Mouse (Mus musculus) kidney, embryonic 16.5 days (tissue): ENCODE measurements around the gene Zfp423. TPM values are rescaled to one million over a fixed set of nuclear protein-coding genes. Genes with fewer than 3 reads are reported as not detected.

Source experiments
- ATAC-seq: fragments of 200-750 bp; cut with Nextera tagmentation; 2 replicates; pipeline ENCODE4 v1.8.0; 2017; ENCODE audit warnings: moderate TSS enrichment; ENCODE audit not compliant: low FRiP score, low TSS enrichment
- H3K27ac ChIP-seq: fragments of 300-500 bp; sonication (generic); 2 replicates; pipeline ENCODE4 v1.5.1; 2014; ENCODE audit warnings: low read length
- H3K27me3 ChIP-seq: fragments of 300-500 bp; sonication (generic); 2 replicates; pipeline ENCODE4 v1.6.1; 2014; ENCODE audit warnings: low read length, control low read depth, mixed read lengths; ENCODE audit not compliant: insufficient read depth
- H3K36me3 ChIP-seq: fragments of 300-500 bp; sonication (generic); 2 replicates; pipeline ENCODE4 v1.6.1; 2014; ENCODE audit warnings: low read length, control low read depth, mixed read lengths; ENCODE audit not compliant: insufficient read depth
- H3K4me1 ChIP-seq: fragments of 300-500 bp; sonication (generic); 2 replicates; pipeline ENCODE4 v1.6.1; 2014; ENCODE audit warnings: low read length, control low read depth, mixed read lengths; ENCODE audit not compliant: insufficient read depth
- H3K4me2 ChIP-seq: fragments of 300-500 bp; sonication (generic); replicated peaks from 2 replicates; pipeline ENCODE4 v1.6.1; 2014; ENCODE audit warnings: low read depth, low read length
- H3K4me3 ChIP-seq: fragments of 300-500 bp; sonication (generic); 2 replicates; pipeline ENCODE4 v1.5.1; 2014; ENCODE audit warnings: mild to moderate bottlenecking, low read length
- H3K9ac ChIP-seq: fragments of 300-500 bp; sonication (generic); replicated peaks from 2 replicates; pipeline ENCODE4 v1.6.1; 2014; ENCODE audit warnings: low read length
- H3K9me3 ChIP-seq: fragments of 300-500 bp; sonication (generic); 2 replicates; pipeline ENCODE4 v1.6.1; 2016; ENCODE audit warnings: low read length, control low read depth
- WGBS: fragments of 180-500 bp; shearing (Covaris S2); extraction: QIAGEN DNeasy Blood & Tissue Kit; methylation state at CpG from one replicate; pipeline ENCODE4 v1.1.7; 2014; 5-methylcytosine and 5-hydroxymethylcytosine counted together
- polyA plus RNA-seq: library from polyadenylated mRNA; unstranded; fragments of >200 nt; fragmentation: Nextera tagmentation; extraction: Ambion mirVana; gene quantifications from 2 replicates; pipeline ENCODE4 v1.2.1, GENCODE M21; 2015

Zfp423 gene
- polyA plus RNA-seq, 1 experiment from 2014 or later = 11.4 TPM

DNA sequence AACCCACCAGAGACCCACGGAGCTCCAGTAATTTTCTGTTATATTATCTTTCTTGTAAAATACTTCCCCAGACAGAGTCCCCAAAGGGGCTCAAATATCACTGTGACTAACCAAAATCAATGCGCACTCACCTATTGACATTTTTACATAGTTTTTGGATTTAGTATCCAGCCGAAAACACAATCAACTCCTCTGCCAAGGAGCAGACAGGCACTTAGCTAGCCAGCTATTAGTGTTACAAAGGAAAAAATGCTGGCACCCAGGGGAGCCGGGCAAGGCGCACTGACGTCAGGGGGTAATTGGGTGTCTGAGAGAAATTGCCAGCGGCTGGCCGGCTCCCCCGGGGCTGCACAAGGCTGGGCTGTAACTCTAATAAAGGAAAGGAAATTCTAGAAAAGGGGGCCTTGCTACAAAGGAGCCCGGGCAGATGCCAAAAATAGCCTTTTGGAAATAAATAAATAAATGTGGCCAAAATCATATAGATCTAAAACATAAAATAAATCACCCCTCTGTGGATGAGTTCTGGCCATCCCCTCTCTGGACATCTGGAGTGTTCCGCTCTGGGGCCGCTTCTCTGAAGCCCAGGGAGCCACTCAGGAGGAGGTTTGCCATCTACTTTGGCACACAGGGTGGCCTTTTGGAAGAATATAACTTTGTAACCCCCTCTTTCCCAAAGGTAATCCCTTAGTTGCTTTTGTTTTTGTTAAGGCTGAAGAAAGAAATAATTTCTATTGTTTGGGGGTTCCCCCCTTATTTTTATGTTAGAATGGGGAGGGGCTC lies 125.4 kb downstream of the Zfp423 start:
- H3K9ac ChIP-seq = no peak overlapping the region
- H3K9me3 ChIP-seq = no peaks in the 10 kb centered on the region
- no peaks in the 10 kb centered on the region for H3K27me3 ChIP-seq
- H3K4me3 ChIP-seq = no peak overlapping the region
- no peaks in the 10 kb centered on the region for H3K36me3 ChIP-seq
- no peak for ATAC-seq
- 49% methylated on average over 12 of the region's 12 CpGs for WGBS
- H3K4me2 ChIP-seq = no peak overlapping the region
- H3K4me1 ChIP-seq = peaks cover 76% of the 10 kb centered on the region
- H3K27ac ChIP-seq = no peak overlapping the region

DNA sequence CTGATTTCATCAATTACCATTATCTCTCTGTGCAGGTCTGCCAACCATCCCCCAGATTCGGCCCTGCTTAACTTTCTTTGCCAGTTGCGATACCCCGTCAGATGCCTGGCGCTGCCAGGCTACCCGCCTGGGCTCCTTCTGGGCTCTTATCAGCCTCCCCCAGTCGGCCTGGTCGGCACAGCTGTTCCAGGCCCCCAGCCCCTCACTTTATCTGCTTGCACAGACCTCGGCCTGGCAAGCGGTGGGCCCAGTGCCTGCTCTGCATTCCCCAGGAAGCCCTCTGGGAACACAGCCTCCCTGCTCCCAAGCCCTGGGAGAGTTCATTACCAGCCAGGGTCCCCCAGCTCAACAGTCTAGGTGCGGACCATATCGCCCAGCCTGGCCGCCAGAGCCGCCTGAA lies 126.1 kb downstream of the Zfp423 start:
- 57% methylated on average over 13 of the region's 13 CpGs for WGBS
- no peaks in the 10 kb centered on the region for H3K36me3 ChIP-seq
- no peaks in the 10 kb centered on the region for H3K9me3 ChIP-seq
- no peak overlapping the region for H3K4me3 ChIP-seq
- H3K4me1 ChIP-seq = peaks cover 76% of the 10 kb centered on the region
- H3K27ac ChIP-seq = no peak overlapping the region
- ATAC-seq = no peak
- H3K27me3 ChIP-seq = no peaks in the 10 kb centered on the region
- 0 out of 2 replicates have a peak overlapping the region, but pooled peaks have one; percentile 14 for H3K9ac ChIP-seq
- H3K4me2 ChIP-seq = no peak overlapping the region

DNA sequence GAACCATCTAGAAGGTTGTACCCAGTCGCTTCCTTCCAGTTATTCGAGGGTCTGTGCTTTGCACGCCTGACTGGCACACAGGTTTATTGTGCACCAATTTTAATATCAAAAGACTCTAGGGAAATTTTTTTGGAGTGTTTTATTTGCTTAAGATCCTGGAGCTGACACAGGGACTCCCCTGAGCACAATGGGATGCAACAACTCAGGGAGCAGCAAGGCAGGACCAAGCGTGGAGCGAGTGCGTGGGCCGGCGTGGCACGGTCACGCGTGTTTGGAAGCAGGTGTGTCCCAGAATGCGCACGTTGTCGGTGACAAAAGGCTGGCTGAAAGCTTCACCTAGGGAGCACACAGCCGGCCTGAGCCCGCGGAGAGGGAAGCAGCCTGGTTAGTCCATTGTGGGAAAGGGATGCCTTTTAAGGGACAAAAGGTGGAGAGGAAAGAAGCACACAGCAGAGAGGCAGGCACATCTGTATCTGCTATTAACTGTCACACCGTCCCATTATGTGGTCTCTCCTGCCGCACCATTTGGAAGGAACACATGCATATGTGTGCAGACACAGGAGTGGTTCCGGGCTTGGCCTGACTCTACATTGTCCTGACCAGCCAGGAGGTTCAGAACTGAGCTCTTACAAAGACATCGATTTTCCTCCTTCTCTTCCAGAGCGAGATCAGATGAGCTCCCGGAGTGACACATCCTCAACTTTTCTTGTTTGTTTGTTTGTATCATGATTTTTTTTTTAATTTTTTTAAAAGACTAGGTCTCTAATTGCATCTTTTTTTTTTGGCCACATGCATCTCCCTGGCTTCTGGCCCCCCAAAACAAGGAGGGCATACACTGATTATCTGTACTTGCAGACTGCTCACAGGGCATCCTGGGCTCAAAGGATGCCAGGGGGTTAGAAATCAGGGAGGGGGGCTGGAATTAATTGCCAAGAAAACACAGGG lies 126.7 kb downstream of the Zfp423 start:
- H3K4me2 ChIP-seq = no peak overlapping the region
- H3K36me3 ChIP-seq = no peaks in the 10 kb centered on the region
- ATAC-seq = no peak
- H3K9me3 ChIP-seq = no peaks in the 10 kb centered on the region
- H3K9ac ChIP-seq = no peak overlapping the region
- H3K27me3 ChIP-seq = no peaks in the 10 kb centered on the region
- H3K4me3 ChIP-seq = no peak overlapping the region
- WGBS = 53% methylated on average over 23 of the region's 23 CpGs
- peak overlapping the region; percentile 84; the same call in 1 of the 2 replicates for H3K27ac ChIP-seq
- peaks cover 69% of the 10 kb centered on the region for H3K4me1 ChIP-seq

DNA sequence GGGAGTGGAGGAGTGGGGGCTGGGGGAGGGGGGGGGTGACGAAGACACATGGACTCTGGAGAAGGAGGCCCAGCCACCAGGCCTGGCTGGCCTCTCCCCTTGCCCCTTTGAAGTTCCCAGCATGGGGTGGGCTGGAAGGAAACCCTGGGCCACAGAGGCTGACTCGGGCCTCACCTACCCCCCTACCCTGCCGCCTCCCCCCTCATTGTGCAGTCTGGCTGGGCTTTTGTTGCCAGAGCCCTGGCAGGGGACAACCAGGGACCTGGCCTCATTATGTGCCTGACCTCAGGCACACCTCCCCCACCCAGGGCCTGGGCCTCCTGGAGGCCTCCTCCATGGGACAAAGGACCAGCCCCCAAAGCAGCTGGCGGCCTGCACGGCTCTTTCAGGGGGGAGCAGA lies 127.8 kb downstream of the Zfp423 start:
- Histone ChIP-seq H3K4me1 (peaks cover 58% of the 10 kb centered on the region), H3K4me2 (no peak overlapping the region), H3K27ac (peak overlapping the region; percentile 84), H3K9me3 (no peaks in the 10 kb centered on the region), H3K9ac (peak overlapping the region; percentile 46; the same call in 1 of the 2 replicates), H3K36me3 (no peaks in the 10 kb centered on the region), H3K27me3 (no peaks in the 10 kb centered on the region), H3K4me3 (no peak overlapping the region)
- ATAC-seq = peak; percentile 68
- 8% methylated on average over 5 of the region's 5 CpGs for WGBS

DNA sequence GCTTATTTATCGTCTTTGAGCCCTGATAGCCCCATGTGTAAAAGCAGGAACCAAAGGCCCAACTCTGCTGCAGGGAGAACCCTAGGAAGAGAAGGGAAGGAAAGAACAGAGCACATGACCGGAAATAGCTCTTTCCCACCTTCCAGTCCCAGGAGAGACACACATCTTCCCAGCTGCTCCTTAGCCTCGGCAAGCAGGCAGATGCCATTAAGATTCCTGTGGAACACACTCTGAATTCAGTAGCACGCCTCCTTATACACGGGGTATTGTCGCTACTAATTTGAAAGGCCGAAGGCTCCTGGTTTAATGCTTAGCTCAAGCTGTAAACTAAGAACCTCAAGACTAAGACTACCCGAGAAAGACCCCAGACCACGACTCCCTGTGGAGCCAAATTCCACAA lies 128.3 kb downstream of the Zfp423 start:
- Histone ChIP-seq H3K9ac (peak overlapping the region; percentile 46; the same call in 1 of the 2 replicates), H3K4me1 (peaks cover 54% of the 10 kb centered on the region), H3K36me3 (no peaks in the 10 kb centered on the region), H3K4me2 (no peak overlapping the region), H3K4me3 (no peak overlapping the region), H3K9me3 (no peaks in the 10 kb centered on the region), H3K27me3 (no peaks in the 10 kb centered on the region), H3K27ac (peak overlapping the region; percentile 84)
- 6% methylated on average over 9 of the region's 9 CpGs for WGBS
- peak; percentile 17; the same call in 1 of the 2 replicates for ATAC-seq

DNA sequence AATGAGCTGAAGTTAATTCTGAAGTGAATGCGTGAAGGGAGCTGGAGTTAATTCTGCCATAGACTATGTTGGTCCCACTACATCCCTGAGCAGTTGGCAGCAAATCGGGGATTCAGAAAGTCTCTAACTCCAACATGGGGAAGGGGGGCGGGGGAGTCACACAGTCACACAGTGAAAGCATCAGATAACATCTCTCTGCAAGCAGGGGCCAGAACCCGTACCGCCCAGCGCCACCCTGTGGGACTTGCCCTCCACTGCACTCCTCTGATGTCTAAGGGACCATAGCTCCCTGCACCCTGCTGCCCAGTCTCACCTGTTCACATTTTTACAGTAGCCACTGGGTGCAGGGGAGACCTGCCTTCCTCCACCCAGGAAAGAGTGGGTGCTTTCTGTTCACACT lies 129.2 kb downstream of the Zfp423 start:
- Histone ChIP-seq H3K4me2 (no peak overlapping the region), H3K4me1 (peaks cover 44% of the 10 kb centered on the region), H3K27ac (no peak overlapping the region), H3K9ac (no peak overlapping the region), H3K27me3 (no peaks in the 10 kb centered on the region), H3K4me3 (no peak overlapping the region), H3K9me3 (no peaks in the 10 kb centered on the region), H3K36me3 (no peaks in the 10 kb centered on the region)
- 20% methylated on average over 6 of the region's 6 CpGs for WGBS
- ATAC-seq = no peak

DNA sequence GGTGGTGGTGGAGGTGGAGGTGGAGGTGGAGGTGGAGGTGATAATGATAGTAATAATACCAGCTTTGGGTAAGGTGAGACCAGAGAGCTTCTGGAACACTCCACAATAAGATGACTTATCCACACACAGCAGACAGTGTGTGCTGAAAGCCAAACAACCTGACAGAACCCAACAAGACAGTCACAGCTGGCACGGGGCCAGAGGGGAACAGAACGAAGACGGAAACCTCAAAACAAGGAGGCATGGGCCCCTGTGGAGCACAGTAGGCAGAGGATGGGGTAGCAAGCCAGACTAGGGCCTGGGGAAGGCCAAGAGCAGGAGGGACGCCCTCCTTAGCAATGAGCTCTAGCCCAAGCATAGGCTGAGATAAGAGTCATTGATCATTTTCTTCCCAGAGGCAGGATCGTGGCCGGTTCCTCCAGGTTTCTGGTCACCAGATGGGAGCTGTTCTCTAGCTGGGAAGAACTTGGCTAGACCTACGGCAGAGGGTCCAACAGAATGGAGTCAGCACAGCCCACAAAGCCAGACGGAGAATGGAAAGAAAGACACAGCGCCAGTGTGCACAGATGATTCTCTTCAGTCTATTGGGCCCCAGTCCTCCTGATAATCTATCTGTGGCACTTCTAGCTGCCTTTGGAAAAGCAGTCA lies 133.3 kb downstream of the Zfp423 start:
- H3K27ac ChIP-seq = no peak overlapping the region
- H3K4me2 ChIP-seq = no peak overlapping the region
- H3K9ac ChIP-seq = no peak overlapping the region
- H3K4me3 ChIP-seq = no peak overlapping the region
- no peaks in the 10 kb centered on the region for H3K36me3 ChIP-seq
- H3K9me3 ChIP-seq = no peaks in the 10 kb centered on the region
- no peaks in the 10 kb centered on the region for H3K27me3 ChIP-seq
- H3K4me1 ChIP-seq = peaks cover 28% of the 10 kb centered on the region
- no peak for ATAC-seq
- WGBS = 82% methylated on average over 9 of the region's 9 CpGs

DNA sequence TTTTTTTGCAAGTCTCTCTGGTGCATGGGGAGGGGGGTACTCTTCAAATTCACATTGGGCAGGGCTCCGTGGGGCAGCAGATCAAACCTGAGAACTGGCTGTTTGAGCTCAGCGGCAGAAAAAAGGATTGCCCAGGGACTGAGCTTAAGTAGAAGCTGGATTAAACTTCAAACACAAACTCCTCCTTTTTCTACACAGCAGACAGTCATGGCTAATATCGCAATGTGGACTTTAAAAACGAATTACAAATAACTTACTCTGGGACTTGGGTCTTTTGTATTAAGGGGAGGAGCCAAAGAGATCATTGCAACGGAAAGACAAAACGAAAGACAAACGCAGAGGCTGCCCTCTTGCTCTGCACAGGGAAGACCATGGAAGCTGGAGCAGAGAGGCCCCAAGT lies 136.2 kb downstream of the Zfp423 start:
- WGBS = 18% methylated on average over 7 of the region's 7 CpGs
- H3K4me2 ChIP-seq = peak overlapping the region; percentile 17; the same call in 1 of the 2 replicates
- 0 out of 2 replicates have a peak, but pooled peaks cover 2% of the 10 kb centered on the region for H3K9me3 ChIP-seq
- no peaks in the 10 kb centered on the region for H3K27me3 ChIP-seq
- no peaks in the 10 kb centered on the region for H3K36me3 ChIP-seq
- H3K4me3 ChIP-seq = no peak overlapping the region
- no peak for ATAC-seq
- H3K27ac ChIP-seq = no peak overlapping the region
- no peak overlapping the region for H3K9ac ChIP-seq
- peaks cover 19% of the 10 kb centered on the region for H3K4me1 ChIP-seq

DNA sequence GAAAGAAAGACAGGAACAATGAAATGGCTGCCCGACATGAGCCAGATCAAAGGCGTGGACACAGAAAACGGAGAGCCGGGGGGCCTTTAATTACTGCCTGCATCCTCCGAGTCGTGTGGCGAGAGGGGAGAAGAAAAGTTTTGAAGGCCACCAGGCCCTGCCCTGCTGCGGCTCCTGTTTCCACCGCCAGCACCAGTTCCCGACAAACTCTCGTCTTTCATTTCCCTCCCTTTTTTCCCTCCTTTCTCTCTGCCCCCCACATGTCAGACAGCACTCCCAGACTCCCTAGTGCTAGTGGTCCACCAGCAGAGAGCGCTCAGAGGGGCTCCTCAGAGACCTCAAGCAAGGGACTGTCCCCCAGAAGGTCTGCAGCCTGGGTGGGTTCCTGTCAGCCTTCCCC lies 136.7 kb downstream of the Zfp423 start:
- peaks cover 20% of the 10 kb centered on the region for H3K4me1 ChIP-seq
- 0 out of 2 replicates have a peak, but pooled peaks have one; percentile 55 for ATAC-seq
- H3K4me3 ChIP-seq = no peak overlapping the region
- H3K4me2 ChIP-seq = peak overlapping the region; percentile 17; the same call in 1 of the 2 replicates
- 10% methylated on average over 12 of the region's 12 CpGs for WGBS
- 0 out of 2 replicates have a peak, but pooled peaks cover 2% of the 10 kb centered on the region for H3K9me3 ChIP-seq
- H3K9ac ChIP-seq = 0 out of 2 replicates have a peak overlapping the region, but pooled peaks have one; percentile 7
- no peak overlapping the region for H3K27ac ChIP-seq
- no peaks in the 10 kb centered on the region for H3K36me3 ChIP-seq
- no peaks in the 10 kb centered on the region for H3K27me3 ChIP-seq
